Mouse (Mus musculus) liver, embryonic 11.5 days (tissue): ENCODE measurements at regions not wholly inside any gene's neighbourhood (a gene's known extent, or its start where the extent isn't known, plus 50 kb on each side); places are given as distances from the start of the nearest gene placed in this dataset.
A peak's percentile ranks its signal among the peaks of the same experiment; 100 is the strongest.

Experiments used
- ATAC-seq: fragments of 200-750 bp; cut with Nextera tagmentation; replicated peaks from 2 replicates; pipeline ENCODE4 v1.8.0; 2017; ENCODE audit warnings: moderate number of reproducible peaks, mild to moderate bottlenecking, moderate TSS enrichment, moderate library complexity; ENCODE audit not compliant: low FRiP score
- DNase-seq: peaks from one replicate; pipeline ENCODE4 v3.0.0-alpha.2; 2017; ENCODE audit warnings: low spot score
- H3K27ac ChIP-seq: fragments of 300-500 bp; sonication (generic); 2 replicates; pipeline ENCODE4 v1.5.1; 2014; ENCODE audit warnings: mild to moderate bottlenecking, low read depth, low read length, control low read depth
- H3K27me3 ChIP-seq: fragments of 300-500 bp; sonication (generic); replicated peaks from 2 replicates; pipeline ENCODE4 v1.6.1; 2014; ENCODE audit warnings: low read length, mixed read lengths; ENCODE audit not compliant: control insufficient read depth, insufficient read depth
- H3K36me3 ChIP-seq: fragments of 300-500 bp; sonication (generic); 2 replicates; pipeline ENCODE4 v1.6.1; 2014; ENCODE audit warnings: mild to moderate bottlenecking, low read length, moderate library complexity, mixed read lengths; ENCODE audit not compliant: control insufficient read depth, insufficient read depth
- H3K4me1 ChIP-seq: fragments of 300-500 bp; sonication (generic); replicated peaks from 2 replicates; pipeline ENCODE4 v1.6.1; 2014; ENCODE audit warnings: low read length, mixed read lengths; ENCODE audit not compliant: control insufficient read depth, insufficient read depth
- H3K4me2 ChIP-seq: fragments of 300-500 bp; sonication (generic); 2 replicates; pipeline ENCODE4 v1.6.1; 2014; ENCODE audit warnings: mild to moderate bottlenecking, control low read depth, moderate library complexity
- H3K4me3 ChIP-seq: fragments of 300-500 bp; sonication (generic); 2 replicates; pipeline ENCODE4 v1.5.1; 2014; ENCODE audit warnings: low read depth, low read length, control low read depth
- H3K9ac ChIP-seq: fragments of 300-500 bp; sonication (generic); 2 replicates; pipeline ENCODE4 v1.6.1; 2014; ENCODE audit warnings: low read depth, low read length, control low read depth
- H3K9me3 ChIP-seq: fragments of 300-500 bp; sonication (generic); 2 replicates; pipeline ENCODE4 v1.6.1; 2016; ENCODE audit warnings: low read length, inconsistent platforms, mixed read lengths; ENCODE audit not compliant: control insufficient read depth
- WGBS: fragments of 180-500 bp; shearing (Covaris S2); extraction: QIAGEN DNeasy Blood & Tissue Kit; methylation state at CpG from one replicate; pipeline ENCODE4 v1.1.7; 2014; 5-methylcytosine and 5-hydroxymethylcytosine counted together

- Histone ChIP-seq H3K27ac (no peak overlapping the region), H3K4me1 (no peaks in the 10 kb centered on the region), H3K9me3 (no peaks in the 10 kb centered on the region), H3K36me3 (no peaks in the 10 kb centered on the region), H3K9ac (no peak overlapping the region), H3K4me2 (no peak overlapping the region), H3K4me3 (no peak overlapping the region), H3K27me3 (no peaks in the 10 kb centered on the region)
- DNase-seq: no peak
- ATAC-seq: 0 out of 2 replicates have a peak, but pooled peaks have one; percentile 65
- WGBS: 97% methylated on average over 1 of the region's 1 CpGs
Measured at GRCm38 (mm10) chr3:77051884-77052283, 977.8 kb downstream of the Fstl5 start.

GRCm38 (mm10) chr3:77075055-77075454 is 1001.0 kb downstream of the Fstl5 start:
- H3K27me3 ChIP-seq: no peaks in the 10 kb centered on the region
- no peak for ATAC-seq
- no peaks in the 10 kb centered on the region for H3K36me3 ChIP-seq
- H3K27ac ChIP-seq: no peak overlapping the region
- H3K4me3 ChIP-seq: no peak overlapping the region
- no peaks in the 10 kb centered on the region for H3K4me1 ChIP-seq
- no peaks in the 10 kb centered on the region for H3K9me3 ChIP-seq
- H3K9ac ChIP-seq: no peak overlapping the region
- H3K4me2 ChIP-seq: no peak overlapping the region
- no peak for DNase-seq

GRCm38 (mm10) chr3:77091812-77092211 is 1017.7 kb downstream of the Fstl5 start:
- no peaks in the 10 kb centered on the region for H3K4me1 ChIP-seq
- no peak overlapping the region for H3K9ac ChIP-seq
- no peak for ATAC-seq
- DNase-seq: no peak
- H3K4me2 ChIP-seq: no peak overlapping the region
- H3K36me3 ChIP-seq: no peaks in the 10 kb centered on the region
- H3K9me3 ChIP-seq: no peaks in the 10 kb centered on the region
- H3K27ac ChIP-seq: no peak overlapping the region
- H3K4me3 ChIP-seq: no peak overlapping the region
- H3K27me3 ChIP-seq: no peaks in the 10 kb centered on the region
- 70% methylated on average over 3 of the region's 3 CpGs for WGBS

GRCm38 (mm10) chr3:77112969-77113368 is 1038.9 kb downstream of the Fstl5 start:
- DNase-seq (no peak), ATAC-seq (no peak)
- 55% methylated on average over 2 of the region's 2 CpGs for WGBS
- Histone ChIP-seq H3K27me3 (no peaks in the 10 kb centered on the region), H3K9ac (no peak overlapping the region), H3K27ac (no peak overlapping the region), H3K9me3 (no peaks in the 10 kb centered on the region), H3K4me2 (no peak overlapping the region), H3K4me3 (no peak overlapping the region), H3K36me3 (no peaks in the 10 kb centered on the region), H3K4me1 (no peaks in the 10 kb centered on the region)

- no peak for ATAC-seq
- H3K36me3 ChIP-seq: no peaks in the 10 kb centered on the region
- no peaks in the 10 kb centered on the region for H3K4me1 ChIP-seq
- no peak overlapping the region for H3K9ac ChIP-seq
- H3K4me3 ChIP-seq: no peak overlapping the region
- no peak overlapping the region for H3K4me2 ChIP-seq
- WGBS: 79% methylated on average over 8 of the region's 8 CpGs
- no peaks in the 10 kb centered on the region for H3K9me3 ChIP-seq
- H3K27me3 ChIP-seq: no peaks in the 10 kb centered on the region
- DNase-seq: no peak
- H3K27ac ChIP-seq: no peak overlapping the region
Measured at GRCm38 (mm10) chr3:77120581-77120980, 1046.5 kb downstream of the Fstl5 start.

- no peaks in the 10 kb centered on the region for H3K27me3 ChIP-seq
- H3K4me3 ChIP-seq: no peak overlapping the region
- H3K9me3 ChIP-seq: no peaks in the 10 kb centered on the region
- WGBS: 71% methylated on average over 1 of the region's 1 CpGs
- no peaks in the 10 kb centered on the region for H3K4me1 ChIP-seq
- ATAC-seq: no peak
- H3K9ac ChIP-seq: no peak overlapping the region
- DNase-seq: no peak
- no peak overlapping the region for H3K27ac ChIP-seq
- H3K36me3 ChIP-seq: no peaks in the 10 kb centered on the region
- H3K4me2 ChIP-seq: no peak overlapping the region
Measured at GRCm38 (mm10) chr3:77151636-77152035, 1077.6 kb downstream of the Fstl5 start.

- Histone ChIP-seq H3K4me2 (no peak overlapping the region), H3K4me3 (no peak overlapping the region), H3K27me3 (no peaks in the 10 kb centered on the region), H3K9ac (no peak overlapping the region), H3K27ac (no peak overlapping the region), H3K9me3 (no peaks in the 10 kb centered on the region), H3K4me1 (no peaks in the 10 kb centered on the region), H3K36me3 (no peaks in the 10 kb centered on the region)
- 79% methylated on average over 1 of the region's 1 CpGs for WGBS
- ATAC-seq (no peak; the same call in 1 of the 2 replicates), DNase-seq (no peak)
Measured at GRCm38 (mm10) chr3:77197828-77198227, 1123.8 kb downstream of the Fstl5 start.

GRCm38 (mm10) chr3:77198265-77198664 is 1124.2 kb downstream of the Fstl5 start:
- ATAC-seq (no peak), DNase-seq (no peak)
- no peak overlapping the region for H3K9ac ChIP-seq
- WGBS: 75% methylated on average over 2 of the region's 2 CpGs
- no peaks in the 10 kb centered on the region for H3K4me1 ChIP-seq
- H3K27me3 ChIP-seq: no peaks in the 10 kb centered on the region
- H3K4me2 ChIP-seq: no peak overlapping the region
- H3K9me3 ChIP-seq: no peaks in the 10 kb centered on the region
- no peak overlapping the region for H3K27ac ChIP-seq
- H3K36me3 ChIP-seq: no peaks in the 10 kb centered on the region
- no peak overlapping the region for H3K4me3 ChIP-seq

GRCm38 (mm10) chr3:77226007-77226406 is 1151.9 kb downstream of the Fstl5 start:
- Histone ChIP-seq H3K9ac (no peak overlapping the region), H3K36me3 (no peaks in the 10 kb centered on the region), H3K9me3 (no peaks in the 10 kb centered on the region), H3K27ac (no peak overlapping the region), H3K4me2 (no peak overlapping the region), H3K27me3 (no peaks in the 10 kb centered on the region), H3K4me3 (no peak overlapping the region), H3K4me1 (no peaks in the 10 kb centered on the region)
- no peak for ATAC-seq
- WGBS: 49% methylated on average over 1 of the region's 1 CpGs
- no peak for DNase-seq
